Mouse (Mus musculus): ENCODE measurements around the gene Ncor2. TPM values are rescaled to one million over a fixed set of nuclear protein-coding genes. Genes with fewer than 3 reads are reported as not detected.

Gene Ncor2
- total RNA-seq, 2 experiments from 2014 or later = 171 to 175 TPM

DNA sequence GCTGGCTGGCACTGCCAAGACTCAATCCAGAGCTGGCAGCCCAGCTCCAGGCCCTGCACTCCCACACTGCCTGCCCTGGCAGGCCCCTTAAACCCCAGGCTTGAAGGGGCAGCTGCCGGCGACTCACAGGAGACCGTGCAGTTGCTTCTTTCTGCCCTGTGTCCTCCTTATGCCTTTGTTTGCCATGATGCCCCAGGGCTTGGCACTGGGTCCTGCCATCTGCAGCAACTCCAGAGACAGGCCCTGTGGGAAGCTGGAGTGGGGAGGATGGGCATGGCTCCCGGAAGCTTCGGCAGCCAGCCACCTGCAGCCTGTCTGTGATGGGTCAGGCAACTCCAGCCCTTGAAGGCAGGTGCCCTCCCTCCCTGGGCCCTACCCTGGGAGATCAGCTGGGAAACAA lies 24.0 kb downstream of the Ncor2 start:
- intact Hi-C loops (cut with DNase I) = no loop called here
- DNase-seq (ENCODE audit: low spot score in 2 of 2) = no peak

GRCm38 (mm10) chr5:125154178-125154577 lies 24.8 kb downstream of the Ncor2 start:
- DNase-seq (ENCODE audit: low spot score in 2 of 2) = no peak
- intact Hi-C loops (cut with DNase I) = no loop called here

- intact Hi-C loops (cut with DNase I) = no loop called here
- DNase-seq (ENCODE audit: low spot score in 2 of 2) = no peak
Observed at GRCm38 (mm10) chr5:125153201-125153816, 25.7 kb downstream of the Ncor2 start.

- intact Hi-C loops (cut with DNase I) = no loop called here
- DNase-seq (ENCODE audit: low spot score in 2 of 2) = no peak
Observed at GRCm38 (mm10) chr5:125151872-125152534, 27.0 kb downstream of the Ncor2 start.

GRCm38 (mm10) chr5:125150951-125151564 lies 28.0 kb downstream of the Ncor2 start:
- no peak for DNase-seq (ENCODE audit: low spot score in 2 of 2)
- intact Hi-C loops (cut with DNase I) = no loop called here

DNA sequence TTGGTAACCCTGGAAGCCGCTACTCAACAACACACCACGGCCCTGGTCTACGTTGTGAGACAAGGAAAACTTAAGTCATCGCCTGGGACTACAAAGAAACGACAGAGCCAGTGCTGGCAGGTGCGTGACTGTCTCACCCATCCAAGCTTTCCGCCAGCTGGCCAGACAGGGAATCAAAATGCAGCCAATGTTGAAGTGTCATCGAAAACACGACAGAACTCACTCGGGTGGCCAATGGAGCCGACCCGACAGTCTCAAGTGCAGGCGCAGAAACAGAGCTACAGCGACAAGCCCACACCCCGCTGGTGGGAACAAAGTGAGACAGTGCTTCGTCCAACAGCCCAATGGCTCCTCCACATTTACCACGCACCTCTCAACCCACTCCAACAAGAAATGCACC lies 29.9 kb downstream of the Ncor2 start:
- intact Hi-C loops (cut with DNase I) = no loop called here
- no peak for DNase-seq (ENCODE audit: low spot score in 2 of 2)

GRCm38 (mm10) chr5:125148686-125149085 lies 30.3 kb downstream of the Ncor2 start:
- intact Hi-C loops (cut with DNase I) = no loop called here

GRCm38 (mm10) chr5:125148173-125148572 lies 30.8 kb downstream of the Ncor2 start:
- intact Hi-C loops (cut with DNase I) = no loop called here
- DNase-seq (ENCODE audit: low spot score in 2 of 2) = no peak

More at GRCm38 (mm10) chr5:125148686-125149085, 30.3 kb downstream of the Ncor2 start:
- no peak for DNase-seq (ENCODE audit: low spot score in 2 of 2)

GRCm38 (mm10) chr5:125147124-125147523 lies 31.9 kb downstream of the Ncor2 start:
- no peak for DNase-seq (ENCODE audit: low spot score in 2 of 2)
- intact Hi-C loops (cut with DNase I) = no loop called here

GRCm38 (mm10) chr5:125143114-125143872 lies 35.7 kb downstream of the Ncor2 start:
- intact Hi-C loops (cut with DNase I) = no loop called here
- no peak for DNase-seq (ENCODE audit: low spot score in 2 of 2)

- no peak for DNase-seq (ENCODE audit: low spot score in 2 of 2)
- intact Hi-C loops (cut with DNase I) = loop anchor here (2.0 kb wide), 1 partner anchor 37 kb away; the partner anchor contains the start of gene Ncor2
Observed at GRCm38 (mm10) chr5:125141916-125142315, 37.1 kb downstream of the Ncor2 start.

DNA sequence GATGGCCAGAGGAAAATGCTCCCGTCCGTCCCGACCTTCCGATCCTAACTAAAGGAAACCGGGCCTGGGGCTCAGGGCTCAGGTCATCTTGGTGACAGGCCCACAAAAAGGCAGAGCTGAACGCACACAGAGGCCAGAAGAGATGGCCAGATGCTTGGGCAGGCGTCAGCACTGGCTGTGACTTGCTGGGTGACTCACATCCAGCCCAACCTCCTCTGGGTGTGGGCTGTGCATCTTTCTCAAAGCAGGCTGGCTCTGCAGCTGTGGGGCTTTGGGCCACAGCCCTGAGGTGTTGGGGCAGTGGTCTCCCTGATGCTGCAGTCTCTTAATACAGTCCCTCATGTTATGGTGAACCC lies 37.5 kb downstream of the Ncor2 start:
- intact Hi-C loops (cut with DNase I) = loop anchor here (2.0 kb wide), 1 partner anchor 37 kb away; the partner anchor contains the start of gene Ncor2
- peak; percentile 55 to 69 for DNase-seq (ENCODE audit: low spot score in 2 of 2)

GRCm38 (mm10) chr5:125140832-125141524 lies 38.0 kb downstream of the Ncor2 start:
- intact Hi-C loops (cut with DNase I) = loop anchor here (2.0 kb wide), 1 partner anchor 38 kb away; the partner anchor contains the start of gene Ncor2
- peak; percentile 100 for DNase-seq (ENCODE audit: low spot score in 2 of 2)

- peak in 1 of 2 experiments; percentile 77 for DNase-seq (ENCODE audit: low spot score in 2 of 2)
- intact Hi-C loops (cut with DNase I) = loop anchor here (2.0 kb wide), 1 partner anchor 39 kb away; the partner anchor contains the start of gene Ncor2
Observed at GRCm38 (mm10) chr5:125140151-125140699, 38.8 kb downstream of the Ncor2 start.

GRCm38 (mm10) chr5:125139669-125140068 lies 39.4 kb downstream of the Ncor2 start:
- intact Hi-C loops (cut with DNase I) = loop anchor here (2.0 kb wide), 1 partner anchor 39 kb away; the partner anchor contains the start of gene Ncor2
- no peak for DNase-seq (ENCODE audit: low spot score in 2 of 2)

- DNase-seq (ENCODE audit: low spot score in 2 of 2) = no peak
- intact Hi-C loops (cut with DNase I) = no loop called here
Observed at GRCm38 (mm10) chr5:125138841-125139430, 40.1 kb downstream of the Ncor2 start.

DNA sequence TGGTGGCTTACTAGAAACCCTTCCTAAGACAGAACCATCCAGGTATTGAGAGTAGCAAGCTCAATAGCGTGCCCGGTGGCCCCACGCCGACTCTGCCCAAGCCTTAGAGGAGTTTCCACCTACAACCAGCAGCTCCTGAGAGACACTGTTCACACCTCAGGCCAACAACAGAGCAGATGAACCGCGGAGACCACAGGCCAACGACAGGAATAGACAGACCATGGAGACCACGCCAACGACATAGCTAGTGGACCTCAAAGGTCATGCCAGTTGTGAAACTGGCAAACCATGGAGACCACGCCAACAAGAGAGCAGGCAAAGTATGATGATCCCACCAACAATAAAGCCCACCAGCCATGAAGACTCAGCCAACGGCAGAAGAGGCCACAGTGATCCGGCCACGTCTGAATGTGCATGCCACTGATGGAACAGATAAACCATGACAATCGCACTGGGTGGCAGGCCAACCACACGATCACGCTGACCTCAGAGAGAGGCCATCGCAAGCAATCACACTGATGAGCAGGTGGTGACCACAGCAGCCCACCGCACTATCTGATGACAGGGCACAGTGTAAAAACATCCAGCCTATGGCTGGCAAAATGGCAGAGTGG lies 41.2 kb downstream of the Ncor2 start:
- intact Hi-C loops (cut with DNase I) = no loop called here
- no peak for DNase-seq (ENCODE audit: low spot score in 2 of 2)

DNA sequence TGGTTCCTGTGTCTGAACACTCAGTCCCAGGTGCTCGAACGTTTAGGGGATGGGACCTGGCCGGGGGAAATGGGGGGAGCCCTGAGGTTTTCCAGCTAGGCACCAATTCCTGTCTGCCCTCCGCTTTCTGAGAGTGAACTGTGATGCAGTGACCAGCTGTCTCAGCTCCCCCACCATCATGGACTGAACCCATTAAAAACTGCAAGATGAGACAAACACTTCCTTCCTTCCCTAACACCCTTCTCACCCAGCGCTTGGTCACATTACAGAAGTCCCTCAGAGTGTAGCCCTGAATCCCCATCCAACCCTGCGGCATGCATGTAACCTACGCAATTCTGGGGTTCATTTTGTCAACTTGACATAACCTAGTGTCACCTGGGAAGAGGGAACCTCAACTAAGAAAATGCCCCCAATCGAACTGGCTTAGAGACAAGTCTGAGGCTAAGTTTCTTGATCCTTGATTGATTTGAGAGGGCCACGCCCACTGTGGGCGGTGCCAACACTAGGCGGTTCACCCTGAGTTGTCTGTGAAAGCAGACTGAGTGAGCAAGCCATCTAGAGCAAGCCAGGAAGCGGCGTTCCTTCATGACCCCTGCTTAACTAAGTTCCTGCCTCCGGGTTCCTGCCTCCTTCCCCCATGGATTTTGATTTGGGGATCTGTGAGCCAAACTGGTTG lies 41.9 kb downstream of the Ncor2 start:
- intact Hi-C loops (cut with DNase I) = no loop called here
- no peak for DNase-seq (ENCODE audit: low spot score in 2 of 2)

Data from left cerebral cortex, postnatal 14 days (tissue).